Mouse (Mus musculus): Measurements from ENCODE around the gene Zbed3.
A peak's percentile ranks its signal among the peaks of the same experiment; 100 is the strongest.

Gene Zbed3

DNA sequence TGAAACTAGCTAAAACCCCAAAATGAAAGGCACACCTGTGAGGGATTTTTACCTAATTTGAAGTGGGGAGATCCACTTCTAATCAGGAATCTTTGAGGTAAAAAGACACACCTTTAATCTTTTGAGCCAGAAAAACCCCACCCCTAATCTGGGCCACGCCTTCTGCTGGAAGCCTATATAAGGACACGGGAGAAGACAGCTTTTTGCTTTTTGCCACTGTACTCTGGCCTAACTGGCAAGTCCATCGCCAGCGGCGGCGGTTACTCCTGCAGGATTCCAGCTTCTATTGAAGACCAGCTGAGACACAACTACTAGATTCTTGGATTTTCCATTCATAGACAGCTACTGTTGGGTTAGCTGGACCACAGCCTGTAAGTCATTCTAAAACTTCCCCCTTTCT lies at the start of gene Zbed3:
Gene Zbed3, plus strand, starts transcription at position 213 of the 400 bp plus-strand sequence.
- no peak for DNase-seq (ENCODE audit: low read depth in 2 of 2, low spot score in 2 of 2)

DNA sequence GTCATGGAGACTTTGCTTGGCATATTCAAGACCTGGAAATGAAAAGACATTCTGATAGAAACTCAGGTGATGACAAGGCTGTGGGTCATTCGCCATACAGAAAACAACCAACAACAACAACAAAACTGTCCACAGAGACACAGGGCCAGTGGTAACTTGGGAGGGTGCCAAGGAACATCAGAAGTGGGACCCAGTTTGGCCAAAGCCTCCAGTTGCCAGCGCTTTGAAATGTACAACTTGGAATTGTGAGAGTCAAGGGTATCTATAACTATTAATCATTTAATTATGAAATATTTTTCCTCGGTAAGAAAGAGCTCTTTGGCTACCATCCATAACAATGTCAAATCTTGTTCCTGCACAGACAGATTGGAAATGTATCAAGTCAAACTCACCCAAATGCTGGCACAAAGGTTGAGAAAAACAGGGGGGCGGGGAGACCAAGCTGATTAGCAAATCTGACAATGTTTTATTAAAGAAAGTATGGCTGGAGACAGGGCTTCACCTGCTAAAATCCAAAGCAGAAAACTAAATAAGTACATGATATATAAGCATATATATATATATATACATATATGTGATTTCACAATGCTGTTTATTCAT lies 44.9 kb upstream of the Zbed3 start:
- no peak for DNase-seq (ENCODE audit: low read depth in 2 of 2, low spot score in 2 of 2)

DNA sequence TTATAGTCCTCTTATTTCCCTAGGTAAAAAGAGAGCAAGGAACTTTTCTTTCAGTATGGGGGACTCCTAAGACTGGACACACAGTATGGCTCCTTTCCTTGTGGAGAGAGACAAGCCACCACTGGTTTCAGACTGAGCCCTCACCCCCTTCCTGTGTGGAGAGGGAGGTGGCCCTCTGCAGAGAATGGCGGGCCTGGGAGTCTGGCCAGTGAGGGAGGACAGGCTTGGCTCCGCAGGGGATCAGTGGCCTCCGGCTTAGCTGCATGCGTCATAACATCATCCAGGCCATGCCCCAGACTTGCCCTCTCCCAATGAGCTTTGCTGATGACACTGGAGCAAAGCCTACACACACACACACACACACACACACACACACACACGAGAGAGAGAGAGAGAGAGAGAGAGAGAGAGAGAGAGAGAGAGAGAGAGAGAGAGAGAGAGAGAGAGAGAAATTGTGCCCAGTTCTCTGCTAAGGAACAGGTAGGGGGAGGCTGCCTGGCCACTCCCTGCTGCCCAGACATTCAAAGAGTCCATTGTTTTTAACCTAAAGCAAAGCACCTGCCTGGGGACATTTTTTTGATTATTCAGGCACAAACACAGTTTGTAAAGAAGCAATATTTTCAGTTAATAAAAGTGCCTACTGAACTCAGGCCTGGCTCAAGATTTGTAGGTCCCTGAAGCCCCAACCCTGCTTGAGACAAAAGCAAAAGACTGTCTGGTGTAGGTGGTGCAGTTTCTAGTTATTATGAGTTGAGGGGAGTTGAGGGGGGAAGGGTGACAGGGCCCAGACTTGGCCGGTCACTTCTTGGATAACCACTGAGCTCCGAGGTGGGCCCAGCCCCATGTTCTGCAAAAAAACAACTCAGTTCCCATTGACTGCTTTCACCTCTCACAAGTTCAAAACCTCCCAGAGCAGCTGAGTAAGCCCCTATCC lies 41.4 kb upstream of the Zbed3 start:
- no peak for DNase-seq (ENCODE audit: low read depth in 2 of 2, low spot score in 2 of 2)

DNA sequence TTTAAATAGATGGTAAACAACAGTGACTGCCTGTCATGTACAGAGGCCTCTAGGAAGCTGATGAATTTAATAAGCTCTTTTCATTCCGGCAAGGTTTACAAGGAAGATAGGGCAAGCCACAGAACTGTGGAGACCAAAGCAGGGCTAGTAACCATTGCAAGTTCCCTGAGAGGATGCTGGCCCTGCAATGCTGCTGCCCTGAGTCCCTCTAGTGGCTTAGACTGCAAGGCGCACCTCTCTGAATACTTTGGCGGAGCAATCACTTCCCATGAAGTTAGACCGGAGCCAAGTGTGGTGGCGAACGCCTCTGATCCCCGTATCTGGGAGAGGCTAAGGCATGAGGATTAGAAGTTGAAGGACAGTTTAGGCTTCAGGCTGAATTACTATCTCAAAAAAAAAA lies 36.4 kb upstream of the Zbed3 start:
- no peak for DNase-seq (ENCODE audit: low read depth in 2 of 2, low spot score in 2 of 2)

DNA sequence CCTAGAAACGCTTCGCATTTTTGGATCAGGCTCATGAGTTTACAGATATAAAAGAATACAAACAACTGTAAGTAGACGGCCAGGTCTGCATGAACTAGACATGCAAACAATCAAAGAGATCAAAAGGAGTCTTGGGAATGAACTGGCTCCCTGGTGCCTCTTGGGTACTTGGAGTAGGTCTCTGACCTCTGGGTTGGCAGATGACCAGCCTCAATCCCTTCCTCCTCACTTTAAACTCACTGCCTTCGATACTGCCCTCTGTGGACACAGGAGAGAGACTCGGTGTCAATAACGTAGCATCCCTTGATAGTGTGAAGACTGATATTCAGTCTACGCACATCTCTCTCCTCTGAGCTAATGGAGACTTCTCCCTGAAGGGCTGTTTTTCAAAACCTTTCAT lies 35.4 kb upstream of the Zbed3 start:
- no peak for DNase-seq (ENCODE audit: low read depth in 2 of 2, low spot score in 2 of 2)

DNA sequence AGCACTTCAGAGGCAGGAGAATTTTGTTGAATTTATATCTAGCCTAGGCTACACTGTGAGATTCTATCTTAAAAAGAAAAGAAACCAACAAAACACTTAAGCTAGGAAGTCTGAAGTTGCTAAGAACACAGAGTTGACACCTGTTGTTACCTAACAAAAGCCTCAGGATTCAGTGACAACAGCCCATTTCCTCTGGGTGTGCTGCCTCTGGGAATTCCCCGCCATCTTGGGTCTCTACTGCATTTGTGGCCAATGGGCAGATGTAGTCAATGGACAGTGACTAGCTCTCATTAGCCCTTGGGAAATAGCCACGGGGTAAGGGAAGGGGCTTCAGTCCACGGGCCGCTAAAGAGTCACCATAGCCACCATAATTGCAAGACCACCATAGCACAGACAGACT lies 31.4 kb upstream of the Zbed3 start:
- DNase-seq (ENCODE audit: low read depth in 2 of 2, low spot score in 2 of 2): no peak

DNA sequence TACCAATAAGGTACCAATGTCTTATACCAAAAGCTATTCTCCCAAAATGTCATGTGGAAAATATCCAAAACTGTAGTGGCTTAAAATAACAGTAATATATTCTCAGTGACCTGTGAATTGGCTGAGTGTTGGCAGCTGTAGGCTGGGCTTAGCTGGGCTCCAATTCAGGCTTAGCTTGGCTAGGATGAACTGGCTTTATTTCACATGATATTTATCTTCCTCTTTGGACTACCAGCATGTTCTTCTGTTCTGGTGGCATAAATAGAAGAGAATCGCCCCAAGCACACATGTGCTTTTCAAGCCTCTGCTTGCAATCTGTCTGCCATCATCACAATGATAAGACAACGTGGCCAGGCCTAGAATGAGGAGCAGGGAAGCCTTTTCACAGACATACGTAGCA lies 23.5 kb upstream of the Zbed3 start:
- no peak for DNase-seq (ENCODE audit: low read depth in 2 of 2, low spot score in 2 of 2)

DNA sequence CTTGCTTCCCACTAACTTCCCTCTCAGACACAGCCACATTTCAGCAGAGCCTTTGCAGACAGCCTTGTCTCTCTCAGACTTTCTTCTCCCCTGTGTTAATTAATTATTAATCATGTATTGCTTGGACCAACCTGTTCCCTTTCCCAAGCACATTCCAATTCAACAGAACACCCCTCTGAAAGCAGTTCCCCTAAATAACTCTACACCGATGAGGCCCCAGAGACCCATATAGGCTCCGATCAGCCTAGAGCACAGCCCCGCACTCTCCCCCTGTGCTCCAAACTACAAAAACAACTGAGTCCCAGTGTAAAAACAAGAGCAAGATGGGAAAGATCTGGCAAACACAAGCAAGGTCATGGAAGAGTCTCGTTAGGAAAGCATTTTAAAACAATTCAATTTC lies 16.8 kb upstream of the Zbed3 start:
- DNase-seq (ENCODE audit: low read depth in 2 of 2, low spot score in 2 of 2): no peak

DNA sequence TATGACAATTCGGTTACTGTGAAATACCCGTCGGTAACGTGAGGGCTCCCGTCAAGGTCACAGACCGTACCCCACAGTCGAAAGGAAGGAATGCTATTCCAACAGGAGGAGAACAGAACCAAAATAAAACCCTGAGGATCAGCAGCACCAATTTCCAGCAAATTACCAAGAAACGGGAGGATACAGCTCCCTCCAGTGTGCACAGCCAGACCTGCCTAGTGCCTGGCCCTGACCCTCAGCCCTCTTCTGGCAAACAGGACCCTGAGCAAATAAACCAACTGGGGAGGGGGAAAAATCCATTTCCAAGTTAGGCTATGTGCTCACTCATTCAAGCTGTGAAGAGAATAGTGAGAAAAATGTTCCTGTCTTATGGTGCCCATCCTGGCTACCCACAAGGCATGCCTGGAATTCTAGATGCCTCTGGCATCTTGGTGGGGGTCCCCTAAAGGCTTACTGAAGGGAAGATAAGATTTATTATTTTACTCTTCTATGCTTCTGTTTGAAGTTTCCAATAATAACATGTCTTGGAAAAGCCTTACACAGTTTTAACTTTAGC lies 16.2 kb upstream of the Zbed3 start:
- no peak for DNase-seq (ENCODE audit: low read depth in 2 of 2, low spot score in 2 of 2)

DNA sequence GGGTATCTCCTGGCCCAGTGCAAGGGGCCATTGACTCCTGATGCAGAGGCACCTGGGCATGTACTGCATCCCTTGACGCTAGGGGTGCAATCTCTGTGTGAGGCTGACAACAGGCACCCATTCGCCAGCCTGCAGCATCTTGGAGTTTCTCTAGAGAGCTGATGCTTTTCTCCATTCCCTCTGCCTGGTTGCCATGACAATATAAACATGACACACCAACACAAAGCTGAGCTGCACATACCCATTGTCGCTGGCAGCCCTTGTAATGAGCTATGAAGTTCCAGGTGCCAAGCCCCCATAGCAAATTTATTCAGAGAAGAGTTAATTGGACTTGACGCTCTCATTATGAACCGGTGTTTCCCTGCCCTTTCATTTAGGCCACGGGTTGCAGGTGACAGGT lies 11.4 kb upstream of the Zbed3 start:
- DNase-seq (ENCODE audit: low read depth in 2 of 2, low spot score in 2 of 2): no peak

DNA sequence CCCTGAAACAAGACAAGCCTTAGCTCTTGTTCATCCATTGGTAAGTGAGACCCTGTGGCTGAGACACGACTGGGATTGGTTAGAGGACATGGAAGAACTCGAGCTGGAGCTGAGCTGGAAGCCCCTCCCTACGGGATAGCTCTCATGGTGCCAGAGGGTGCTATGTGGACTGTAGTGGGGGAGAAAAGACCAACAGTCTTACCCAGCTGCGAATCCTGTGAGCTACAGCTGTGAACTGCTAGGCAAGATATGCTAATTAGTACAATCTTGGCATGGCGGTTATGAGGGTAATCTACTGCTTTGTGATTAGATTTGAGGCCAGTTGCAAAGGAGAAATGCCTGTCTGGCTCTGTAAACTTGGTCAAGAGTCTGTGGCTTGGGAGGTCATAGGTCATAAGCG lies 4.3 kb upstream of the Zbed3 start:
- DNase-seq (ENCODE audit: low read depth in 2 of 2, low spot score in 2 of 2): no peak

DNA sequence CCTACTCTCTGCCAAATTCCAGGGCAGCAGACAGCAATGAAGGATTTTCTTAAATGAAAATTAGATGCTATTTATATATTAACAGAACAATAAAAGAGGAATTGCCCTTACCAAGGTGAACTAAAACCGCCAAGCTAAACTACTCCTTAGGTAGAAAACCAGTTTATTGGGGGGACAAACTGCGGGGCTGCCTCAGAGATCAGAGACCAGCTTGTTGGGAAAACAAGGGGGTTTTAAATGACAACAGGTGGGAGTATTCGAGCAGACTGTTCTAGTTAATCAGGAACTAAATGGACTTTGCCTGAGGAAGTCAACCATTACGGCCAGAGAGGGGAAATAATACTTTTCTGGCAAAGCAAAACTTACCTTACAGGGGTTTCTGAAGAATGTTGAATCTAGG lies 3.0 kb upstream of the Zbed3 start:
- DNase-seq (ENCODE audit: low read depth in 2 of 2, low spot score in 2 of 2): no peak

DNA sequence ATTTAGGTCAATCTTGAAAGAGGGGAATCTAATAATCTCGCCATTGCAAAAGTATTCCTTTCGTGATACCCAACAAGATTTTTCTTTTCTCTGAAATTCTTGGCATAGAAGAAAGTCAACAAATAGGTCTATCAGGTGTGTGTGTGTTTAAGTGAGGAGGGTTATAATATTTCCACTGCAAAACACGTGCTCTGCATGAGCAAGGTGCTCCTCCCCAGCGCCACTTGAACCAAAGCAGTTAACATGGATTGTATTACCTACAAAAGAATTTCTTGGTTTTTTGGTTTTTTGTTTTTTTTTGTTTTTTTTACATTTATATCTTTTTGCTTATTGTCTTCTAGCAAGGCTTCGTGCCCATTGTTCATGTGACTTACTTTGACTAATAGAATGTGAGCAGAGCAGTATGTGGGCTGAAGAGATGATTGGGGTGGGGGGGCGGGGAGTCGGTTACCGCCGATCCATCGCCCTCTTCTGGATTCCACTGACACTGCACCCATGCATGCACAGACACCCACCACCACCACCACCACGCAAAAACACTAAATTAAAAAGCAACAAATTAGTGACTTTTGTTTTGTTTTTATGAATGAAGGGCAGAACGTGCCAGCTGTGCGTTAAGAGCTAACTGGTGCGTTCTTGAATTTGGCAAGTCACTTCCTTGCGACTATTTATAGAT lies 676 bp downstream of the Zbed3 start:
- peak; percentile 11 to 46 for DNase-seq (ENCODE audit: low read depth in 2 of 2, low spot score in 2 of 2)

DNA sequence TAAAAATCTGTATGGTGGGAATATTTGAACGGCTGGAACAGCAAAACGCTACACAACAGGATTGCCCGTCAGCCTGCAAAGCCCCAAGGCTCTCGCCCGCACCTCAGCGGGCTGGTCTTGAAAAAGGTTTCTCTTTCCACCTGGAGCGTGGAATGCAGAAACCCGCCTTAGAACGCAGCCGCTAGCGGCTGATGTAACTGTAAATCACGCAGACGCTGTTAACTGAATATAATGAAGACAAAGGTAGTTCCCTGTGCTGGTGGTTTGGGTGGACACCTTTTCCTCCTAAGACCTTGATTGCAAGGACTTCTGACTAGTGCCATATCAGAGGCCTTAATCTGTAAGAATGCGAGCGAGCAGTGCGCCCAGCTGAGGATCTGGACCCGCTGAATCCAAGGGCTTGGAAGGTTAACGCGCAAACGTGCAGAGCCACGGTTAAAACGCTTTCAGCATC lies 1.2 kb downstream of the Zbed3 start:
- peak in 1 of 2 experiments; percentile 16 for DNase-seq (ENCODE audit: low read depth in 2 of 2, low spot score in 2 of 2)

DNA sequence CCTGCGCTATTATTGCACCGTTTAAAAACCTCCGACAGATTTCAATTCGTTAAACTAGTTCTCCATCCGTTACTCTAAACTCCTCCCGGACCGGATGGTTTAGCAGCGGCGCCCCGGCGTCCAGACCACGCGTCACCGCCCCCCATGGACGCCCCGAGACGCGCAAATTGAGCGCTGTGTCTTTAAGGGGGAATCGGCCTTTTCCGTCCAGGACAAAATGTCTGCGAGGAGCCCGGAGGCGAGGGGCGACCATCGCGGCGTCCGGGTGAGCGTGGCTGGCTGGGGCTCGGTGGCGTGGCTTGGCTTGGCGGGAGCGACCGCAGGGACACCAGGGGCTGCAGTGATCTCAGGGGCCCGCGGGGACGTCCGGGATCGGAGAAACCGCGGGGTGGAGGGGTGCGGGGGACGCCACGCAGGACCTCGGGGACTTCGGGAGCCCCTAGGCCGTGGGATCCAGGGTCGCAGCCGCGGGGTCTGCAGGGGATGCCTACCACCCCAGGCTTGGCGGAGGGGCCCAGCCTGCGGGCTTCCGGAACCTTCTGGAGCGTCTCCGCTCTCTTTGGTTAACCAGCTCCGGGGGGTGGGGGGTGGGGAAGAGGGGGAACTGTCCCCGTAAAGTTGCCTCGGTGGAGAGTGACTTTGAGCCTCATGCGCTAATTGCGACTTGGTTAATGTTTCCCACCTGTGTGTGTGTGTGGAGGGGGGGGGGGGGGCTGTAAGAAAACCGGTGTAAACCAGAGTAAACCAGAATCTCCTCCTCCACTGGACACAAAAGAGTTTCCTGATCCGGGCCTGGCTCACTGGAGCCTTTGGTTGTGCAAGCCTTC lies 1.9 kb downstream of the Zbed3 start:
- DNase-seq (ENCODE audit: low read depth in 2 of 2, low spot score in 2 of 2): peak; percentile 35 to 55

DNA sequence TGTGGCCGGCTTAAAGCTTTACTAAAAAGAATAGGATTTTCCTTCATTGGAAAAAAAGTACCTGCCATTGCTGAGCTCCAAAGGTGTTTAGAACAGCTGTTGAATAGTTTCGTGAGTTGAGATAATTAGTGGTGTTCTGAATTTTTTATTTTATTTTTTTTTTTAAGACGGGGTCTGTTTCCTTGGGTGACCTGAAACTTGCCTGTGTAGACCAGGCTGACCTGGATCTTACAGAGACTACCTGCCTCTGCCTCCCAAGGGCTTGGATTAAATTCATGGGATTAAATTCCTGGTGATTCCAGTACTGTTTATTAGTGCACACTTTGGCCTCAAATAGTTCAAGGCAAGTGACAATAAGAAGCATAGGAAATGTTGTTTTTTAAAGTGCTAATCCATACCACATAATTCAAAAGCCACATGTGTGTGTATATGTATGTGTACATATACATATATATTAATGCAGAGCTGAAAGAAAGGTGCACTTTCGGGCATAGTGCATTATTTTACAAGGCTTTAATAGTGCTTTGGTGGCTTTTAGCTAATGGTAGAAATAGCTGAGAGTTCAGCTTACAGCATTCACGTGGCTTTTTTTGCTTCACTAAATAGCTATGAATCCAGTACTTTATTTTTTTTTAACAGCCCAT lies 2.6 kb downstream of the Zbed3 start:
- no peak for DNase-seq (ENCODE audit: low read depth in 2 of 2, low spot score in 2 of 2)

DNA sequence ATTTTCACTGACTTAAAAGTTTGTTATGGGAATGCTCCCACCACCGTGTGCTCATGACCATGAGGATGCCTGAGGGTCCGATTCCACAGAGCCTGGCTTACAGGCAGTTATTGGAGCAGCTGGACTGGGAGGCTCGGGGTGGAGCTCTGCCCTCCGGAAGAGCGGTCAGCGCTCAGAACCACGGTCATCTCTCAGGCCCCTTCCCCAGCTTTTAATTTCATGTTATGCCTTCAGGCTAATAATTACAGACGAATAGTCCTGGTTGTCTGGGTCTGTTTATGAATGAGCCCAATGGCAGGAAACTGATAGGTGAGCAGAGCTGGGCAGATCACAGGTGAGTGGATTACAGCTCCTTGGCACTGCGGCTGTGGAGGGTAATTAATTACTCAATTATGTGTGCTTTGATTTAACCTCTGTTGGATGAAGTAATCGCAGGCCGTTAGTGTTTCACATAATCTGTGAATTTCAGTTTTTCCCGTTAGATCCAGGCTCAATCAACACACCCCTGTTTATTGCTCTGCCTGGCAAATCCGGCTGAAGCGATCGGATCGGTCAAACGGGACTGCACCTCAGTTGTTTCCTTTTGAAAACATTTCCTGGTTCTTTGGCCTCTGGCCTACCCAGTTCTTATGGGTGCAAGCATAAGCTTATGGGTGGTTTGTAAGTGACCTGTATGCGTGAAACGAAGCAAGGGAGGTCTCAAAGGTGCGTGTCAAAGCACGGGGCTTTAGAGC lies 3.4 kb downstream of the Zbed3 start:
- no peak for DNase-seq (ENCODE audit: low read depth in 2 of 2, low spot score in 2 of 2)

DNA sequence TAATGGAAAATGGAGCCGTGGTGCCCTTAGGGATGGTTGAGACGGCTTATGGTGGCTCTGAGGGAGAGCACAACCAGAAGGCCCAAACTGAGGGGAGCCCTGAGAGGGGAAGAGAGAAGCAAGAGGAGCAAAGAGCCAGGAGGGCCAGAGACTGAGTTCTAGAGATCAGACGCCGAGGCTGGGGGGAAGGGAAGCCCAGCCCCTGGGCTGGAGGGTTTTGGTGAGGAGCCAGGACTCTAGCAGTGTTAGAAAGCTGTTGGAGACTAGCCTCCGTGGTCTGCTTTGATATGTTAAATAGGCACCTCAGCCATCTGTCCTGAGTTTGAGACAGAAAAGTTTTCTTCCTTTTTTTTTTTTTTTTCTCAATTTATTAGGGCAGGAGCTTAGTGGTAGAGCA lies 3.9 kb downstream of the Zbed3 start:
- DNase-seq (ENCODE audit: low read depth in 2 of 2, low spot score in 2 of 2): no peak

DNA sequence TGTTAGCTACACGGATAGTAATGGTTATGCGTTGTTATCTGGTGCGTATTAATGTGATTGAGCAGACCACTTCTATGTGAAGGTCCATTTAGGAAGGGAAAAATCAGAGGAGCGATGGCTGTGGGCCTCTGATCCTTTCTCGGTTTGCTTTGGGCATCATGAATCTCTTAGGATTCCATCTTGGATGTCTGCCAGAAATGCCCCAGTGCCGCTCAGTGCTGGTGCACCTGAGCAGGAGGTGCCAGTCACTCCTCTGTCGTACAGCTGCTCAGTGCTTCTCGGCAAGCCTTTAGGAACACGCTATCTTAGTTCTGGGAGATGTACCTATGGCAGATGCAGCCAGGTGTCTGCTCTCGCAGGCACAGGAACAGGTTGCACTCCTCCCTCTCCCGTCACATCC lies 5.4 kb downstream of the Zbed3 start:
- DNase-seq (ENCODE audit: low read depth in 2 of 2, low spot score in 2 of 2): no peak

DNA sequence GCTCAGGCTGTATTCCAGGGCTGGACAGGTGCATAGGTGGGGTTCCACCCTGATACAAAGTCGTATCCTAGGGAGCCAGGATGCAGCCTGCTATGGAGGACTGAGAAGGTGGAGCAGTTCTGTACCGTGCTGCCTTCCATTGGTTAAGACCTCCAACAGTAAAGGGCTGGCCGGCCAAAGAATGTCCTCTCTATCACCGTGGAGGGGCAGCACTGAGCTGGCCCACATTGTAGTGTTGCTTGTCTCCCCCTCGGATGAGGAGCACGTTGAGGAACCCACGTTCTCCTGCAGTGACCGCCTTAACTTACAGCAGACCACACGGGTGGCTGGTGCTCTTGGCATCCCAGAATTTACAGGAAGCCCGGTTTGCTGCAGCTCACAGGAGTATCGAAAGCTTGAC lies 7.1 kb downstream of the Zbed3 start:
- DNase-seq (ENCODE audit: low read depth in 2 of 2, low spot score in 2 of 2): no peak

All from CD8-positive naive resting alpha-beta T cell, adult 2 months (primary cell).